Mouse (Mus musculus): Measurements from ENCODE around the gene Tuft1. TPM values are rescaled to one million over a fixed set of nuclear protein-coding genes. Genes with fewer than 3 reads are reported as not detected.

Tuft1 gene
- total RNA-seq, 2 experiments from 2014 or later, result 2.5 to 2.9 TPM

Other genes starting within 250 kb of the Tuft1 start
- gene Tdrkh, start 245.6 kb downstream of the Tuft1 start, total RNA-seq (2021), result 1 to 10 TPM; 4.0 to 5.1 TPM
- gene Mrpl9, start 215.6 kb downstream of the Tuft1 start, total RNA-seq (2021), result 10 to 100 TPM; 68.6 to 74.2 TPM
- not detected for gene Oaz3, start 215.0 kb downstream of the Tuft1 start, total RNA-seq (2021)
- gene Celf3, start 180.6 kb downstream of the Tuft1 start, total RNA-seq (2021), result under 1 TPM in 1 of 2 experiments, not detected in 1; 0.19 TPM
- gene Riiad1, start 178.5 kb downstream of the Tuft1 start, total RNA-seq (2021), result 1 to 10 TPM in 1 of 2 experiments, under 1 TPM in 1; 0.46 to 1.2 TPM
- 10 to 100 TPM; 27.8 to 28.8 TPM for gene Snx27, start 76.2 kb downstream of the Tuft1 start, total RNA-seq (2021)
- gene Gm10972, start 15.8 kb downstream of the Tuft1 start, total RNA-seq (2021), result not detected
- 10 to 100 TPM; 13.3 to 14.6 TPM for gene Selenbp2, start 34.7 kb upstream of the Tuft1 start, total RNA-seq (2021)
- under 1 TPM; 0.35 to 0.83 TPM for gene Cgn, start 127.6 kb upstream of the Tuft1 start, total RNA-seq (2021)
- 10 to 100 TPM; 18.7 to 21.5 TPM for gene Pogz, start 178.7 kb upstream of the Tuft1 start, total RNA-seq (2021)
- 100 to 1,000 TPM; 231 to 243 TPM for gene Psmb4, start 228.1 kb upstream of the Tuft1 start, total RNA-seq (2021)

Data from heart, postnatal 36 days (tissue).